Mouse (Mus musculus) CD8-positive naive resting alpha-beta T cell, adult 2 months (primary cell): ENCODE data around the gene Alg5.
A peak's percentile ranks its signal among the peaks of the same experiment; 100 is the strongest.

Experiments used
- DNase-seq, 2 experiments: peaks; one replicate each; pipeline ENCODE4 v3.0.0; 2022; ENCODE audit warnings: low read depth in 2 of 2, low spot score in 2 of 2

Alg5 gene

GRCm38 (mm10) chr3:54791822-54792677, 56.7 kb downstream of the Alg5 start:
- DNase-seq = no peak

GRCm38 (mm10) chr3:54793762-54794161, 58.4 kb downstream of the Alg5 start:
- DNase-seq = no peak

GRCm38 (mm10) chr3:54795379-54795778, 60.0 kb downstream of the Alg5 start:
- peak in 1 of 2 experiments; percentile 12 for DNase-seq

DNA sequence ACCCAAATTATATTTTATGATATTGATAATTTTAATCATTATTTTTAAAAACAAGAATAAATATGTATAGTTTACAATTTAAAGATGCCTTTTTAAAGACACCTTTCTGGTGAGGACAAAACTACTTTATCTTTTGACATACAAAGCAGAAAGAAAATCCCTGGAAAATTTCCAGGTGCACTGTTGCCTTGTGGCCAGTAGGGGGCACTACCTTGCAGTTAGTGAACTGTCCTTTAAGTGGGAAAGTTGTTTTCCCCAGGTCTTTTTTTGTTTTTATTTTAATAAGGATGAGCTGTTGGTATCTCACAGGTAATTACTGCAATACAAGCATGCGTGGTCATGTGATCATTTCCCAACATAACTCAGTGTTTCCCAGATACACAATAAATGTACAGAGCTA, 60.5 kb downstream of the Alg5 start:
- no peak for DNase-seq

DNA sequence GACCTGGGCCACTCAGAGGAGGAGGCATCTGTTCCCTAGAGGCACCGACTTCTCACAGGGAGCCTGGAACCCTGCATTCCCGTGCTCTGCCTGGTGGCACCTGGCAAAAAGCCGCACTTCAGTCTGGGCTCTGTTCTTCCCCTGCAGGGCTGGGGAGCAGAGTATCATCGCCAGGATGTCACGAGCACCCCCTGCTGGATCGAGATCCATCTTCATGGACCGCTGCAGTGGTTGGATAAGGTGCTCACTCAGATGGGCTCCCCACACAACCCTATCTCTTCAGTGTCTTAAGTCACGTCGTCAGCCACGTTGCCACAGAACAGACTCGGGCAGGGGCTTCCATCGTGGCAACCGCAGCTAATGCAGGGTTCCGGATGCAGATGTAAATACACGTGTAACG, 61.9 kb downstream of the Alg5 start:
- peak in 1 of 2 experiments; percentile 27 for DNase-seq
